Mouse (Mus musculus): ENCODE results near the gene Vegfb. TPM values are rescaled to one million over a fixed set of nuclear protein-coding genes. Genes with fewer than 3 reads are reported as not detected.

The Vegfb gene
- polyA plus RNA-seq (2021; fragmentation: Nextera tagmentation), result 74.0 and 88.5 TPM in 2 replicates
- long read RNA-seq, experiment 1, transcript Vegfb-201 (7 exons, 1,281 nt), result minor isoform, 31 of 99 reads
- long read RNA-seq, experiment 1, transcript Vegfb-202 (7 exons, 1,158 nt), result major isoform, 37 of 99 reads
- long read RNA-seq, experiment 1, partial matches to known transcripts, result 19 of 99 reads
- long read RNA-seq, experiment 1, other reads (novel, unspliced or antisense), result 12 of 99 reads
- long read RNA-seq, experiment 2, transcript Vegfb-202 (7 exons, 1,158 nt), result minor isoform, 18 of 44 reads
- long read RNA-seq, experiment 2, transcript Vegfb-201 (7 exons, 1,281 nt), result major isoform, 20 of 44 reads
- long read RNA-seq, experiment 2, partial matches to known transcripts, result 2 of 44 reads
- long read RNA-seq, experiment 2, other reads (novel, unspliced or antisense), result 4 of 44 reads

GRCm38 (mm10) chr19:6987061-6987903 lies at the start of gene Vegfb:
Gene Vegfb (minus strand): TSS chr19:6987651.

DNA sequence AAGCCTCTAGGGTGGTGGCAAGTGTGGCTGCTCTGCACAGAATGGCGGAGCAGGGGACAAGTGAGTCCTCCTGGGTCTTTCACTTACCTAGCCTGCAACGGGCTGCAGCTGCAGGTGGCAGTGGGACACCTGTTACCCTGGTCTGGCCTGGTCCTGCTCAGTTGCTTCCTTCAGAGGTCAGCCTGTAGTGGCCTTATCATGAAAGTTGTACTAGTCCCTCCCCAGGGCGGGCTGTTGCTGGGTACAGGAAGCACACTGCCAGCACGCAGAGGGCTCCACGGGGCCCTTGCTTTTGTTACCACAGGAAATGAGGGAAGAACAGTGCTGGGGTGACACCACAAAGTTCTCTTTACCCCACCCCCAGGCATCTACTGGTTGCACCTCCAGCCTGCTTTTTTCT lies 31.7 kb upstream of the Vegfb start, which contains the start of gene Fermt3:
Gene Fermt3, minus strand, starts transcription at position 279 of the 400 bp plus-strand sequence.

DNA sequence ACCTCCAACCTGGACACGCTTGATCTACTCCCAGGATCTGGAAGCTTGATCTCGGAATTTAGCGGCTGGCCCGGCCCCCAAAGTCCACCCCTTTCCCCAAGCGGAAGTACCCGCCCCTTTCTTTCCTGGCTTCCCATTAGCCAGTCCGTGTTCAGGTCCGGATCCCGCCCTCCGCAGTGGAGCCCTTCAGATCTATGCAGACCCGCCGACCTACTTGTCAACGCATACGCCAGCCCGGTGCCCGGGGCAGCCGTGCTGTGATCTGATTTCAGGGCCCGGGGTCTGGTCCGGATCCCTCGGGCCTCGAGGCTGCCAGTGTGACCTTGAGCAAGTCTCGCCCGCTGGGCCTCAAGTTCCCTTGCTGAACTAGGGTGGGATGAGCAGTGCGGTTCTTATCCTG lies 8.6 kb upstream of the Vegfb start, which contains the start of the genes Nudt22 and Trpt1:
Gene Nudt22, minus strand, starts transcription at position 112 of the 400 bp plus-strand sequence.
Gene Trpt1, plus strand, starts transcription at position 126 of the 400 bp plus-strand sequence.

GRCm38 (mm10) chr19:6992011-6992858 lies 4.8 kb upstream of the Vegfb start, which contains the start of gene Dnajc4:
Gene Dnajc4 (minus strand): TSS chr19:6992572.

GRCm38 (mm10) chr19:6980381-6981093 lies 6.9 kb downstream of the Vegfb start, which contains the start of gene Fkbp2:
Gene Fkbp2 (minus strand): TSS chr19:6980501.

DNA sequence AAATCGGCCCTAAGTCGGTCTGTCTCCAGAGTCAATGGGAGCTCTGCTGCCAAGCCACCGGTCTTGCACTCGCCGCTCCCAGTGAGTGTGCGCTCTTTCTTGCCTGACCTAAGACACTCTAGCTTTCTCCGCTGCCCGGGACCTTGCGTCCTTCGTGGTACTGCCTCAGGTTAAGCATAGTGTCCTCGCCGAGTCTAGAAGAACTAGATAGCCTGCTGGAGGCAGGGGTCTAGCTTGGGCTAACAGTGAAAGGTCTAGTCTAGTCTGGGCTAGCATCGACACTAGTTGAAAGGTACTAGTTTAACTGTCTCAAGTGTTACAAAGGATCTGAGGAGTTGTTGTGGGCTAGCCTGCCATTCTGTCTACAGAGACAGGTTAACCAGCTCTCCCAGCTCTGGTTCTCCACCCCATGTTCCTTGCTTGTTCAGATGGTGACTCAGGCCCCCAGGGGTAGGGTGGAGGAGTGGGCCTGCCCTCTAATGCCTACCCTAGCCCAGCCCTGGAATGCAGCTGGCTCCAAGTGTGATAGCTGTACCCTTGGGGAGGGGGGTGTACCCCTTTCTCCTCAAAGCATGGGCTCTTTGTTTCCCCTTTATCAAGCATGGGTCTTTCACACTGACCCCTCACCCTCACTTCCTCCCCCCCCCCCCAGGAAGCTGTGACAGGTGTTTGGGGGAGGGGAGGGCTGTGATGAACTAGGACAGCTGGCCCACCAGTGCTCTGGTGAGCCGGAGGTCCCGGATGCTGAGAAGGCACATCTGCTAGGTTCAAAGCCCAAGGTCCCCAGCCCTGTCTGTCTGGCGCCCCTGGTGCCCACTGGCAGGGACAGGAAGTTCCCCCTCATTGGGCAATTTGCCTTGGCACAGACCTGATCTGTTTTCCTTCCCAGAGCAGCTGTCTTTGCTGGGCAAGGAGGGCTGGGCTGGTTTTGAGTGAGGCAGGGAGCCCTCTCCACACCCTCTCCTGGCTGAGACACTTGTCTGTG lies 11.6 kb downstream of the Vegfb start, which contains the start of gene Plcb3:
Gene Plcb3, minus strand, starts transcription at position 934 of the 985 bp plus-strand sequence.

DNA sequence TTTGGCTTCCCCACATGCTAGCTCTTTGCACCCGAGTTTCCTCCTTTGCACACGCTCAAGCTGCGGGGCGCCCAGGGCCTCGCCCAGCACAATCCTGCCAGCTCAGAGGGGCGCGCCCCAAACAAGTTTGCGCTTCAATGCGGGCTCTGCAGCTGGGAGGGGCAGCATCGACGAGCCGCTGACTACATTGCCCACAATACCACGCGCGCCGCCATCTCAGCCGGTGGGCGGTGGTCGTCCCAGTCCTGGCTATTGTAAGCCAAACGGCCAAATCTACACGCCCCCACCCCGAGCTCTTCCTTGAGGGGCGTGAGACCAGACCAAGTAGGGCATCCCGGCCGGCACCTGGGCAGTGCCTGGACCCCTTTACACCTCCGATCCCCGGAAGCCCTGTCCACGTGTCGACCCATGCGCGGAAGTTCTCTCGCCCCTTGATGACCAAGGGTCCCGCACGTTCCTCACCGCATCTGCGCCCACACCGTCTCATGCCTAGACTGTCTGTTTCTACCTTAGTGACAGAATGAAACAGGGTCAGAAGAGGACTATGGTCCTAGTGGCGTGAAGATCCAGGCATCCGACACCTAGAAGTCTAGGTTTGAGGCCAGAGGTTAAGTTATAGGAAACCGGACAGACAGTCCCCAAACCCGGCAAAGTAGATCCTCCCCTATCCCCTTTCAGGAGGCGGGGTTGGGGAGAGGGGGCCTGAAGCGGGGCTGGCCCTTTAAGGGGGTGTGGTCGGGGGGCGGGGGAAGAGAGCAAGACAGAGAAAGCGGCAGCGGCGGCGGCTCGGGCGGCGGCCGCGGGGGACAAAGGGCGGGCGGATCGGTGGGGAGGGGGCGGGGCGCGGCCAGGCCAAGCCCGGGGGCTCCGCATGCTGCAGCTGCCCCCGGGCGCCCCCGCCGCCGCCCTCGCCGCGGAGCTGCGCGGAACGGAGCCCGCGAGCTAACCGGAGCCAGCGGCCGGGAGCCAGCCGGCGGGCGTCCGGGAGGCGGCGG lies 12.9 kb downstream of the Vegfb start, which contains the start of gene Ppp1r14b:
Gene Ppp1r14b, plus strand, starts transcription at position 758 of the 995 bp plus-strand sequence.

DNA sequence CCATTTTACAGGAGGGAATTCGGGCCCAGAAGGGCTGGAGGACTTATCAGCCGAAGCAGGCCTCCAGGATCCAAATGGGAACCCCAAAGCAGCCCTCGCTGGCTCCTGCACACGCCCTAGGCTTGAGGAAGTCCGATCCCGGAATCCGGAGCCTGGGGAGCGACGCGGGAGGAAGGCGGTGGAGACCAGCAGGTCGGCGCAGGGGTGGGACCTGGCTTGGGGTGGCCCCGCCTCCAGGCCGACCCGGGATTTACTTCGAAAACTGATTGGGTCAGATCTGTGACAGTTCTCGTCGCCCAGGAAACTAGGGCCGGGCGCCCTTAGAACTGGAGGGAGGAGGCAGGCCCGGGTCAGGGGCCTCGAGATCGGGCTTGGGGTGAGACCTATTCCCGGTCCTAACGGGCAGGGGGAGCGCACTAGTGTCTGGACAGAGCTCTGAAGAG lies 45.2 kb downstream of the Vegfb start, which contains the start of gene Gpr137:
Gene Gpr137, minus strand, starts transcription at position 232 of the 443 bp plus-strand sequence.

GRCm38 (mm10) chr19:6941372-6942248 lies 45.8 kb downstream of the Vegfb start, which contains the start of gene Bad:
Gene Bad (plus strand): TSS chr19:6941861.

GRCm38 (mm10) chr19:6934195-6934977 lies 53.1 kb downstream of the Vegfb start, which contains the start of gene Kcnk4:
Gene Kcnk4 (minus strand): TSS chr19:6934515.

Other genes starting within 250 kb of the Vegfb start
- gene Rps6ka4, start 147.0 kb downstream of the Vegfb start, polyA plus RNA-seq (2021; fragmentation: Nextera tagmentation), result 28.5 and 31.7 TPM in 2 replicates
- 1.4 and 1.6 TPM in 2 replicates for gene Ccdc88b, start 129.4 kb downstream of the Vegfb start, polyA plus RNA-seq (2021; fragmentation: Nextera tagmentation)
- 133 and 145 TPM in 2 replicates for gene Trmt112, start 78.0 kb downstream of the Vegfb start, polyA plus RNA-seq (2021; fragmentation: Nextera tagmentation)
- 774 and 793 TPM in 2 replicates for gene Prdx5, start 77.5 kb downstream of the Vegfb start, polyA plus RNA-seq (2021; fragmentation: Nextera tagmentation)
- gene Esrra, start 65.8 kb downstream of the Vegfb start, polyA plus RNA-seq (2021; fragmentation: Nextera tagmentation), result 3.2 and 3.4 TPM in 2 replicates
- gene Catsperz, start 62.3 kb downstream of the Vegfb start, polyA plus RNA-seq (2021; fragmentation: Nextera tagmentation), result 4.3 TPM in 2 replicates
- gene Kcnk4, start 53.1 kb downstream of the Vegfb start, polyA plus RNA-seq (2021; fragmentation: Nextera tagmentation), result 10.4 and 12.2 TPM in 2 replicates
- 47.9 and 48.1 TPM in 2 replicates for gene Bad, start 45.8 kb downstream of the Vegfb start, polyA plus RNA-seq (2021; fragmentation: Nextera tagmentation)
- 18.3 and 23.0 TPM in 2 replicates for gene Gpr137, start 45.2 kb downstream of the Vegfb start, polyA plus RNA-seq (2021; fragmentation: Nextera tagmentation)
- 23.4 and 26.0 TPM in 2 replicates for gene Ppp1r14b, start 12.7 kb downstream of the Vegfb start, polyA plus RNA-seq (2021; fragmentation: Nextera tagmentation)
- 8.5 and 8.6 TPM in 2 replicates for gene Plcb3, start 11.2 kb downstream of the Vegfb start, polyA plus RNA-seq (2021; fragmentation: Nextera tagmentation)
- 284 and 296 TPM in 2 replicates for gene Fkbp2, start 7.2 kb downstream of the Vegfb start, polyA plus RNA-seq (2021; fragmentation: Nextera tagmentation)
- 27.6 and 28.0 TPM in 2 replicates for gene Dnajc4, start 4.9 kb upstream of the Vegfb start, polyA plus RNA-seq (2021; fragmentation: Nextera tagmentation)
- gene Nudt22, start 8.5 kb upstream of the Vegfb start, polyA plus RNA-seq (2021; fragmentation: Nextera tagmentation), result 17.2 and 17.7 TPM in 2 replicates
- gene Trpt1, start 8.5 kb upstream of the Vegfb start, polyA plus RNA-seq (2021; fragmentation: Nextera tagmentation), result 18.7 and 22.7 TPM in 2 replicates
- 3.8 and 4.5 TPM in 2 replicates for gene Fermt3, start 31.8 kb upstream of the Vegfb start, polyA plus RNA-seq (2021; fragmentation: Nextera tagmentation)
- gene Stip1, start 52.3 kb upstream of the Vegfb start, polyA plus RNA-seq (2021; fragmentation: Nextera tagmentation), result 119 and 128 TPM in 2 replicates
- 3.4 and 3.9 TPM in 2 replicates for gene Macrod1, start 69.2 kb upstream of the Vegfb start, polyA plus RNA-seq (2021; fragmentation: Nextera tagmentation)
- gene Flrt1, start 118.1 kb upstream of the Vegfb start, polyA plus RNA-seq (2021; fragmentation: Nextera tagmentation), result 2.2 and 2.6 TPM in 2 replicates
- gene Otub1, start 218.7 kb upstream of the Vegfb start, polyA plus RNA-seq (2021; fragmentation: Nextera tagmentation), result 740 and 803 TPM in 2 replicates
- 7,358 and 7,691 TPM in 2 replicates for gene Cox8a, start 230.0 kb upstream of the Vegfb start, polyA plus RNA-seq (2021; fragmentation: Nextera tagmentation)